Mouse (Mus musculus) retina, adult 2 months (tissue): ENCODE results near the gene Parp6.
A peak's percentile ranks its signal among the peaks of the same experiment; 100 is the strongest.

ENCODE experiments used
- DNase-seq: peaks from one replicate; pipeline ENCODE4 v3.0.0-alpha.2; 2012; ENCODE audit warnings: low read depth, low spot score

Gene Parp6

DNA sequence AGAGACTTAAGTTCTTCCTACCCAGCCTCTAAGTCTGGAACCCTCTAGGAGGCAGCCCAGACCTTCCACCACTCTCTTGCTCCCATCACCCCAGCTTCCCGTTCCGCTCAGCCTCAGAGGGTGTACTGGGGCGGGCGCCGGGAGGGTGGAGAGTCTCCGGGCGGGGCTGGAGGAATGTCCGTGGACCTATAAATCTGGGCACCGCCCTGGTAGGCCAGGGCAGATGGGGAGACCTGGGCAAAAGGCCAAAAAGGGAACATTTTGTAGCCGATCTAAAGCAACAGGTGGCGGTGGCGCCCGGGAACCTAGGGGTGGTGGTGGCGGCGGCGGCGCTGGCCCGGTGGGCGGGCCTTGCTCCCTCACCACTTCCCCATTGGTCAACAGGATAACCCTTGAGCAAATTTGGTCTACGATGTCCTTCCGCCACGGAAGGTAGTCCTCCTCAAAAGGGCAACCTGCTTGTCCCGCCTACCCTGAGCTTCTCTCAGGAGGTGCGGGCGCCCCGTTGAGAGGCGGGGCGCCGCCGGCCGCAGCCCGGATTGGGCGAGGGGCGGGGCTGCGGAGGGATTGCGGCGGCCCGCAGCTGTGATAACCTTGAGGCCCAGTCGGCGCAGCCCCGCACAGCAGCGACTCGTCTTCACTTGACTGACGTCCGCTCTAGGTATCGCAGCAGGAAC is 39.0 kb downstream of the Parp6 start, which contains the start of gene Pkm:
Gene Pkm (plus strand): TSS at position 411 of the 677 bp plus-strand sequence.
- DNase-seq, result peak; percentile 98

GRCm38 (mm10) chr9:59656635-59657617 is 39.8 kb downstream of the Parp6 start:
- peak; percentile 91 for DNase-seq

DNA sequence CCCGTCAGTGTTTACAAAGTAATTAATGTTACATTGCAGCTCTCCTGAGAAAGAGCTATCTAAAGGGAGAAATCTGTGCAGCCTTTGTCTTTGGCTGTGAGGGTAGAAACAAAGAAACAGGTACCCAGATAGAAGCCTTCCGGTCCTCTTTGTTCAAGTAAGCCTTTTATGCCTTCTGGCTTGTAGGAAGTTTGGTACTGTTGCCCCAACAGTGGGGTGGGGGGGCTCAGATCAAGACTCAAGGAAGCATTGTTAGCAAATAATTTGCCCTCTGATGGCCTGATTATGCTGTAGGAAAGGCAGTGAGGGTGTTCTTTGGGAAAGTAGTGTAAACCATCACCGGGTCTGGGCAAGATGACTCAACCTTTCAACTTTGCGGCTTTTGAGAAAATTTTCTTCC is 41.1 kb downstream of the Parp6 start:
- no peak for DNase-seq

- peak; percentile 78 for DNase-seq
Measured at GRCm38 (mm10) chr9:59659036-59660026, 42.2 kb downstream of the Parp6 start.

DNA sequence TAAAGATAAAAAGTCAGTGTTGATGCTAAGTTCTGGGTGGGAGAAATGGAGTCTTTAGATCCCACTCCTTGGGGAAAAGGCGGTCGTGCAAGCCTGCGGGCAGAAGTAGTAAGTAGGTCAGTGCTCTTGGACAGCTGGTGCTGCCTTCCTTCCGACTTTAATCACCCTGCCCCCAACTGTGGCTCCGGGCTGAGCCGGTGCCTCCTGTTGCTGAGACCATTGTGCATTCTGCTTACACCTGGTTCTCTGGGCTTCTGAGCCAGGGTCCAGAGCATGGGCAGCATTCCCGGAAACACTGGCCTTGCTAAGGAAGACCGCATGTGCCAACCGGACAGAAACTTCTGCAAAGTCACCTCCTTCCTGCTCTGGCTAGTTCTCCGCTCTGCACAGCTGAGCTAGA is 43.3 kb downstream of the Parp6 start:
- DNase-seq, result peak; percentile 72

GRCm38 (mm10) chr9:59661298-59661975 is 44.4 kb downstream of the Parp6 start:
- no peak for DNase-seq

- no peak for DNase-seq
Measured at GRCm38 (mm10) chr9:59663226-59663625, 46.1 kb downstream of the Parp6 start.

- DNase-seq, result no peak
Measured at GRCm38 (mm10) chr9:59663957-59664356, 46.9 kb downstream of the Parp6 start.

DNA sequence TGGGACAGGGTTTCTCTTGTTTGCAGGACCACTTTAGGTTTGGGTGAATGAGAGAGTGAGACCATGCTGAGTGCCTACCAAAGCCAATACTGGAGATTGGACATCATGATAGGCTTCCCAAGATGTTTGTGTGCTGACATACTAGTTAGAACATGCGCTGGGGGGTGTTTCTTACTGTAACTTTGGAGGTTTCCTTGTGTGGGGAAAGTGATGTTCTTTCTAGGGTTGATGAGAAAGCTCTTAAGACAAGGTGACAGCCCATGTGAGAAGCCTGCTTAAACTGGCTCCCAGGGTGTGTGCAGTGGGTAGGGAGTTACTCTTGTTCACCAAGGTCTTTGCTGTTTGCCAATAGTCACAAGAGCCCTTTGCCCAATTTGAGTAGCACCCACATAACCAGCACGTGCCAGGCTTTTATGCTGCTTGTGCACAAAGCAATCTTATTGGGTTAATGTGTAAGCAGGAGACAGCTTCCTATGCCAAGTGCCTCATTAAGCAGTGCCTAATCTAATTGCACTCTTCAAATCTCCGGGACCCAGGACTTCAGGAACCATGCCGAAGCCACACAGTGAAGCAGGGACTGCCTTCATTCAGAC is 47.7 kb downstream of the Parp6 start:
- DNase-seq, result no peak

DNA sequence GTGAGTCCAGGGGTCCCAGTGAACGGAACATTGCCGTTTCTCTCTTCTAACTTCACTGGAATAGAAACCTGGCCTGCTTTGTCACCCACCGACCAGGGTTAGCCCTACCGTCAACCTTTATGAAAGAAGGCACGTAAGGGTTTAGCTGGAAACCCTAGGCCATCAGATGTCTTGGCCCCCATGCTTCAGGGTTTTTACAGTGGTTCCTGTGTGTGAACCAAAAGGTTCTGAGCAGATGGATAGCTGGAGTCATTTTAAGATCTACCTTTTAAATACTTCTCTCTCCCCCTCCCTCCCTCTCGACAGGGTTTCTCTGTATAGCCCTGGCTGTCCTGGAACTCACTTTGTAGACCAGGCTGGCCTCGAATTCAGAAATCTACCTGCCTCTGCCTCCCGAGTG is 48.9 kb downstream of the Parp6 start:
- DNase-seq, result no peak

DNA sequence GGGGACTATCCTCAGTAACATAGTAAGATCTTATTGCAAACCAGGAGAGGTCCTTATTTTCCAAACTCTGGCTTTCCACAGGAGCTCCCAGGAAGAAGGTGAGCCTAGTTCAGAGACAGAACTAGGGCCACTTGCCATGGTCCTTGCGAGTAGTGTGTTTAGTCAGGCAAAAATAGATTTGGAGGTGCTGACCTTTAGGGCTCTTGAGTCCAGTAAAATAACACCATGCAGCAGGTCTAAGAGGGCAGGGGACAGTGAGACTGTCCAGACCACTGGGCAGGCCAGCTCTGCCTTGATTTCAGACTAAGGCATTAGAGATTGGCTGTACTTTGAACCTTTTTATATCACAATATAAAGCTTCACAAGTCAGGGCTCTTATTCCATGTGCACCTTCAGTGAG is 49.7 kb downstream of the Parp6 start:
- no peak for DNase-seq

GRCm38 (mm10) chr9:59667250-59667649 is 50.2 kb downstream of the Parp6 start:
- no peak for DNase-seq

GRCm38 (mm10) chr9:59667904-59668303 is 50.8 kb downstream of the Parp6 start:
- no peak for DNase-seq

GRCm38 (mm10) chr9:59668473-59668872 is 51.4 kb downstream of the Parp6 start:
- no peak for DNase-seq

- no peak for DNase-seq
Measured at GRCm38 (mm10) chr9:59669172-59669571, 52.1 kb downstream of the Parp6 start.

- DNase-seq, result no peak
Measured at GRCm38 (mm10) chr9:59672195-59672894, 55.3 kb downstream of the Parp6 start.

DNA sequence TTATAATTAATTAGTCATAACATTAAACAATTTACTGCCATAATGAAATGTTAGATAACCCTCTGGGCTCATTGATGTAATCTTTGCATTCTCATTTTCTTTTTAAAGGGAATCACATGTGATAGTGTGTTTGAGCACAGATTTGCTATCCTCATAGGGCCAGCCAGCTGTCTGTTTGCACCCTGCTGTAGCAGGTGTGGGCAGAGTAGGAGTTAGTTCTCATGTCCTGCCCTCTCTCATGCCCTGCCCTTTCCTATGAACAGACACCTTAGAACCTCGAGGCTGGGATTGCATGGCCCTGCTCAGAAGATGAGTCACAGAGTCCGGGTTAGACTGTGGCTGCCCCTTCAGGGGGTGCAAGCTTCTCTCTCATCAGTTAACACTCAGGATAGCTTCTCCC is 56.3 kb downstream of the Parp6 start:
- DNase-seq, result no peak

DNA sequence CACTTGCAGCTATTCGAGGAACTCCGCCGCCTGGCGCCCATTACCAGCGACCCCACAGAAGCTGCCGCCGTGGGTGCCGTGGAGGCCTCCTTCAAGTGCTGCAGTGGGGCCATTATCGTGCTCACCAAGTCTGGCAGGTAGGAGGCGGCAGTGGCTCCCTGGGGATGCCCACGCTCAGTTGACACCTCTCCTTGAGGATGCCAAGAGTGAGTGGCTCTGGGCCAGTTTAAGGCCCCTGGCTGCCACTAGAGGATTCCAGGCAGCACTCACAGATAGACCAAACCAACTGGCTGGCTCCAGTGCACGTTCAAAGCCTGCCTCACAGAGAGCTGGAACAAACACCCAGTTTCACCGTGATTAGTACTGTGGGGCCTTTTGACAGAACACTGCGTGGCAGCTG is 58.5 kb downstream of the Parp6 start:
- DNase-seq, result no peak

DNA sequence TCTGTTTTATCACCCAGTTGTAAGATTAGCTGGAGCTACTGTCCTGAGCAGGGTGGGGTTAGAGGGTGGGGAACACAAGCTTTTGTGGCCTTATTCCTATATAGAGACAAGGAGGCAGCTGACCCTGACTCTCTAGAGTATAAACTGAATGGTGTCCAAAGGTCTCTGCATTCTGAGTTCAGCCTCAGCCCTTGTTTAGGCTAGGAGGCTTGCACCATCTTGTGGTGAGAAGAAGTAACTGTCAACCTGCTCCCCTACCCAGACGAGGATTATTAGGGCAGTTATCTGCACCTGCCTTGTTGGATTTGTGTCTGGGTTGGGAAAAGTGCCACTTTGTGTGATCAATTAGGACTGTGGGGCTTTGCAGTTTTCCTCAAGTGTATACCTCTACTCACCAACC is 61.2 kb downstream of the Parp6 start:
- no peak for DNase-seq
